Mouse (Mus musculus): ENCODE measurements around the gene Pkd1. TPM values are rescaled to one million over a fixed set of nuclear protein-coding genes. Genes with fewer than 3 reads are reported as not detected.

Gene Pkd1
- 8.9 and 14.3 TPM in 2 replicates for polyA plus RNA-seq (2012; ENCODE audit: low replicate concordance)

GRCm38 (mm10) chr17:24549618-24550415 is at the start of gene Pkd1:
Pkd1 (plus strand) TSS chr17:24549834.

GRCm38 (mm10) chr17:24527723-24528559 is 21.7 kb upstream of the Pkd1 start, which contains the start of gene Traf7:
Traf7 (minus strand) TSS chr17:24527938.

GRCm38 (mm10) chr17:24534160-24534718 is 15.4 kb upstream of the Pkd1 start, which contains the start of gene Rab26:
Rab26 (minus strand) TSS chr17:24534210.

GRCm38 (mm10) chr17:24632167-24632812 is 82.7 kb downstream of the Pkd1 start, which contains the start of the genes Tsc2 and Nthl1:
Tsc2 (minus strand) TSS chr17:24632630.
Nthl1 (plus strand) TSS chr17:24632680.

Other genes with a start within 250 kb of the Pkd1 start
- gene Abca17, start 198.8 kb upstream of the Pkd1 start, polyA plus RNA-seq (2012; ENCODE audit: low replicate concordance) = not detected in 2 replicates
- gene Abca3, start 197.9 kb upstream of the Pkd1 start, polyA plus RNA-seq (2012; ENCODE audit: low replicate concordance) = 33.9 and 35.9 TPM in 2 replicates
- gene Rnps1, start 135.3 kb upstream of the Pkd1 start, polyA plus RNA-seq (2012; ENCODE audit: low replicate concordance) = 278 and 467 TPM in 2 replicates
- gene Eci1, start 123.2 kb upstream of the Pkd1 start, polyA plus RNA-seq (2012; ENCODE audit: low replicate concordance) = 47.6 and 50.3 TPM in 2 replicates
- gene Dnase1l2, start 106.7 kb upstream of the Pkd1 start, polyA plus RNA-seq (2012; ENCODE audit: low replicate concordance) = 0.41 TPM in 1 of 2 replicates, not detected in the other
- gene E4f1, start 79.5 kb upstream of the Pkd1 start, polyA plus RNA-seq (2012; ENCODE audit: low replicate concordance) = 21.8 and 23.0 TPM in 2 replicates
- 86.0 and 114 TPM in 2 replicates for gene Pgp, start 79.4 kb upstream of the Pkd1 start, polyA plus RNA-seq (2012; ENCODE audit: low replicate concordance)
- gene Bricd5, start 76.0 kb upstream of the Pkd1 start, polyA plus RNA-seq (2012; ENCODE audit: low replicate concordance) = 0.56 and 0.61 TPM in 2 replicates
- gene Mlst8, start 70.8 kb upstream of the Pkd1 start, polyA plus RNA-seq (2012; ENCODE audit: low replicate concordance) = 6.4 and 15.9 TPM in 2 replicates
- 0.03 TPM in 1 of 2 replicates, not detected in the other for gene Caskin1, start 61.2 kb upstream of the Pkd1 start, polyA plus RNA-seq (2012; ENCODE audit: low replicate concordance)
- gene Traf7, start 21.9 kb upstream of the Pkd1 start, polyA plus RNA-seq (2012; ENCODE audit: low replicate concordance) = 121 and 190 TPM in 2 replicates
- 0.14 and 1.1 TPM in 2 replicates for gene Rab26, start 15.6 kb upstream of the Pkd1 start, polyA plus RNA-seq (2012; ENCODE audit: low replicate concordance)
- gene Tsc2, start 82.8 kb downstream of the Pkd1 start, polyA plus RNA-seq (2012; ENCODE audit: low replicate concordance) = 37.0 and 60.0 TPM in 2 replicates
- gene Nthl1, start 82.8 kb downstream of the Pkd1 start, polyA plus RNA-seq (2012; ENCODE audit: low replicate concordance) = 4.3 and 4.4 TPM in 2 replicates
- 2.0 and 5.8 TPM in 2 replicates for gene Slc9a3r2, start 100.5 kb downstream of the Pkd1 start, polyA plus RNA-seq (2012; ENCODE audit: low replicate concordance)
- gene Npw, start 108.6 kb downstream of the Pkd1 start, polyA plus RNA-seq (2012; ENCODE audit: low replicate concordance) = 1.1 and 4.6 TPM in 2 replicates
- 144 and 147 TPM in 2 replicates for gene Zfp598, start 119.9 kb downstream of the Pkd1 start, polyA plus RNA-seq (2012; ENCODE audit: low replicate concordance)
- gene Syngr3, start 140.1 kb downstream of the Pkd1 start, polyA plus RNA-seq (2012; ENCODE audit: low replicate concordance) = 0.56 and 0.62 TPM in 2 replicates
- gene Gfer, start 146.3 kb downstream of the Pkd1 start, polyA plus RNA-seq (2012; ENCODE audit: low replicate concordance) = 134 TPM in 2 replicates
- 0.69 and 1.8 TPM in 2 replicates for gene Noxo1, start 146.4 kb downstream of the Pkd1 start, polyA plus RNA-seq (2012; ENCODE audit: low replicate concordance)
- gene Tbl3, start 157.8 kb downstream of the Pkd1 start, polyA plus RNA-seq (2012; ENCODE audit: low replicate concordance) = 20.7 and 32.9 TPM in 2 replicates
- 0.42 and 0.46 TPM in 2 replicates for gene Rnf151, start 168.2 kb downstream of the Pkd1 start, polyA plus RNA-seq (2012; ENCODE audit: low replicate concordance)
- 69.0 and 456 TPM in 2 replicates for gene Rps2, start 168.3 kb downstream of the Pkd1 start, polyA plus RNA-seq (2012; ENCODE audit: low replicate concordance)
- gene Ndufb10, start 174.6 kb downstream of the Pkd1 start, polyA plus RNA-seq (2012; ENCODE audit: low replicate concordance) = 350 and 503 TPM in 2 replicates
- gene Rpl3l, start 178.0 kb downstream of the Pkd1 start, polyA plus RNA-seq (2012; ENCODE audit: low replicate concordance) = not detected in 2 replicates
- gene Msrb1, start 186.8 kb downstream of the Pkd1 start, polyA plus RNA-seq (2012; ENCODE audit: low replicate concordance) = 9.9 and 15.7 TPM in 2 replicates
- not detected in 2 replicates for gene Hs3st6, start 203.2 kb downstream of the Pkd1 start, polyA plus RNA-seq (2012; ENCODE audit: low replicate concordance)